Mouse (Mus musculus): ENCODE measurements around the gene Gm11361. TPM values are rescaled to one million over a fixed set of nuclear protein-coding genes. Genes with fewer than 3 reads are reported as not detected.

Gene Gm11361
- total and polyA plus RNA-seq, 3 experiments = 0.36 to 1,335 TPM; not detected in 1

- no peak for DNase-seq (ENCODE audit: low read depth, low spot score)
- Histone ChIP-seq H3K36me3 (ENCODE audit: control insufficient read depth in 1 of 2, insufficient read depth in 2 of 2, low read length in 2 of 2) (no peaks in the 10 kb centered on the region), H3K27me3 (ENCODE audit: control insufficient read depth in 1 of 2, insufficient read depth in 2 of 2, low read length in 2 of 2) (no peaks in the 10 kb centered on the region), H3K9me3 (replicated peaks; ENCODE audit: insufficient read depth, low read length) (no peaks in the 10 kb centered on the region), H3K9ac (ENCODE audit: control insufficient read depth, low read depth, low read length, poor library complexity, severe bottlenecking) (no peak overlapping the region), H3K27ac (ENCODE audit: control insufficient read depth, low read depth, low read length) (no peak overlapping the region), H3K79me2 (ENCODE audit: control insufficient read depth, insufficient read depth, low read length, poor library complexity) (no peaks in the 10 kb centered on the region), H3K4me1 (ENCODE audit: control insufficient read depth in 1 of 2, insufficient read depth in 2 of 2, low read length in 2 of 2) (no peaks in the 10 kb centered on the region), H3K4me3 (ENCODE audit: control insufficient read depth in 1 of 2, insufficient read depth in 1 of 2, low read depth in 2 of 2, low read length in 2 of 2) (no peak overlapping the region)
- TF ChIP-seq ZC3H11A (IDR thresholded peaks at IDR 0.05; ENCODE audit: low read depth, low read length) (no peak), MXI1 (IDR thresholded peaks at IDR 0.05; ENCODE audit: low read depth, low read length) (no peak), NELFE (IDR thresholded peaks at IDR 0.05; ENCODE audit: low read depth, low read length) (no peak), USF1 (IDR thresholded peaks at IDR 0.05; ENCODE audit: low read depth, low read length) (no peak), POLR2A (IDR thresholded peaks at IDR 0.05; ENCODE audit: control insufficient read depth in 1 of 2, insufficient read depth in 1 of 2, low read depth in 1 of 2, low read length in 2 of 2, poor library complexity in 1 of 2) (no peak), CHD1 (IDR thresholded peaks at IDR 0.05; ENCODE audit: low read depth, low read length) (no peak), USF2 (IDR thresholded peaks at IDR 0.05; ENCODE audit: borderline replicate concordance in 1 of 2, insufficient read depth in 1 of 2, low read depth in 1 of 2, low read length in 2 of 2) (no peak), MAX (IDR thresholded peaks at IDR 0.05; ENCODE audit: low read length) (no peak), TCF12 (IDR thresholded peaks at IDR 0.05; ENCODE audit: low read depth, low read length) (no peak), JUND (IDR thresholded peaks at IDR 0.05; ENCODE audit: low read depth, low read length) (no peak)
These were observed 30.0 kb downstream of the Gm11361 start for GRCm38 (mm10) chr13:28287368-28287767.

- TF ChIP-seq SMC3 (IDR thresholded peaks at IDR 0.05; ENCODE audit: low read depth, low read length) (no peak), GATA1 (IDR thresholded peaks at IDR 0.05; ENCODE audit: low read depth, low read length) (no peak), ELF1 (IDR thresholded peaks at IDR 0.05; ENCODE audit: low read depth, low read length) (no peak), HCFC1 (IDR thresholded peaks at IDR 0.05; ENCODE audit: low read depth, low read length) (no peak), RCOR1 (IDR thresholded peaks at IDR 0.05; ENCODE audit: low read depth, low read length) (no peak), UBTF (IDR thresholded peaks at IDR 0.05; ENCODE audit: borderline replicate concordance, insufficient read depth, low read depth, low read length) (no peak), MAFK (IDR thresholded peaks at IDR 0.05; ENCODE audit: borderline replicate concordance, low read depth, low read length) (no peak), NRF1 (IDR thresholded peaks at IDR 0.05; ENCODE audit: insufficient read depth, low read depth, low read length, poor library complexity, severe bottlenecking) (no peak), MXI1 (IDR thresholded peaks at IDR 0.05; ENCODE audit: low read depth, low read length) (no peak), MYB (IDR thresholded peaks at IDR 0.05; ENCODE audit: low read depth, low read length) (no peak), MAX (IDR thresholded peaks at IDR 0.05; ENCODE audit: low read length) (no peak), POLR2AphosphoS2 (IDR thresholded peaks at IDR 0.05; ENCODE audit: low read length) (no peak), TBP (IDR thresholded peaks at IDR 0.05; ENCODE audit: low read depth, low read length) (no peak), TAL1 (IDR thresholded peaks at IDR 0.05; ENCODE audit: low read length) (no peak), BHLHE40 (IDR thresholded peaks at IDR 0.05; ENCODE audit: borderline replicate concordance, low read depth, low read length) (no peak), EP300 (IDR thresholded peaks at IDR 0.05; ENCODE audit: low read depth in 1 of 2, low read length in 2 of 2) (no peak), POLR2A (IDR thresholded peaks at IDR 0.05; ENCODE audit: control insufficient read depth in 1 of 2, insufficient read depth in 1 of 2, low read depth in 1 of 2, low read length in 2 of 2, poor library complexity in 1 of 2) (no peak), GABPA (IDR thresholded peaks at IDR 0.05; ENCODE audit: low read depth, low read length) (no peak)
These were observed 36.9 kb downstream of the Gm11361 start for GRCm38 (mm10) chr13:28294272-28294671.

More at GRCm38 (mm10) chr13:28294272-28294671, 36.9 kb downstream of the Gm11361 start:
- H3K9ac ChIP-seq (ENCODE audit: control insufficient read depth, low read depth, low read length, poor library complexity, severe bottlenecking) = no peak overlapping the region
- no peak overlapping the region for H3K4me3 ChIP-seq (ENCODE audit: control insufficient read depth in 1 of 2, insufficient read depth in 1 of 2, low read depth in 2 of 2, low read length in 2 of 2)
- no peaks in the 10 kb centered on the region for H3K79me2 ChIP-seq (ENCODE audit: control insufficient read depth, insufficient read depth, low read length, poor library complexity)
- no peak overlapping the region for H3K27ac ChIP-seq (ENCODE audit: control insufficient read depth, low read depth, low read length)
- no peaks in the 10 kb centered on the region for H3K4me1 ChIP-seq (ENCODE audit: control insufficient read depth in 1 of 2, insufficient read depth in 2 of 2, low read length in 2 of 2)
- H3K9me3 ChIP-seq (replicated peaks; ENCODE audit: insufficient read depth, low read length) = no peaks in the 10 kb centered on the region
- DNase-seq (ENCODE audit: low read depth, low spot score) = no peak
- H3K36me3 ChIP-seq (ENCODE audit: control insufficient read depth in 1 of 2, insufficient read depth in 2 of 2, low read length in 2 of 2) = no peaks in the 10 kb centered on the region
- no peaks in the 10 kb centered on the region for H3K27me3 ChIP-seq (ENCODE audit: control insufficient read depth in 1 of 2, insufficient read depth in 2 of 2, low read length in 2 of 2)
